Mouse (Mus musculus): Measurements from ENCODE around the gene H2-Eb1.

Gene H2-Eb1

GRCm38 (mm10) chr17:34305380-34306030, at the start of gene H2-Eb1:
TSS of gene H2-Eb1 (plus strand) at chr17:34305867.
- peak; percentile 81 for DNase-seq

GRCm38 (mm10) chr17:34256501-34256900, 49.2 kb upstream of the H2-Eb1 start:
- DNase-seq: no peak

GRCm38 (mm10) chr17:34257594-34258375, 47.9 kb upstream of the H2-Eb1 start, which contains the start of gene H2-Ab1:
TSS of gene H2-Ab1 (plus strand) at chr17:34257689.
- peak; percentile 81 to 87 for DNase-seq

GRCm38 (mm10) chr17:34260551-34260950, 45.1 kb upstream of the H2-Eb1 start:
- no peak for DNase-seq

- DNase-seq: peak; percentile 16 to 30
Measured at GRCm38 (mm10) chr17:34261502-34261901, 44.2 kb upstream of the H2-Eb1 start.

GRCm38 (mm10) chr17:34263068-34263467, 42.6 kb upstream of the H2-Eb1 start:
- DNase-seq: peak; percentile 54 to 65

GRCm38 (mm10) chr17:34263811-34264371, 41.8 kb upstream of the H2-Eb1 start:
- DNase-seq: peak; percentile 52 to 61

GRCm38 (mm10) chr17:34264452-34265351, 41.0 kb upstream of the H2-Eb1 start:
- DNase-seq: peak; percentile 30 to 39

- no peak for DNase-seq
Measured at GRCm38 (mm10) chr17:34268262-34268661, 37.4 kb upstream of the H2-Eb1 start.

- DNase-seq: no peak
Measured at GRCm38 (mm10) chr17:34268748-34269147, 36.9 kb upstream of the H2-Eb1 start.

GRCm38 (mm10) chr17:34269817-34270216, 35.9 kb upstream of the H2-Eb1 start:
- DNase-seq: no peak

GRCm38 (mm10) chr17:34270230-34270629, 35.4 kb upstream of the H2-Eb1 start:
- DNase-seq: no peak

- DNase-seq: no peak
Measured at GRCm38 (mm10) chr17:34270940-34271339, 34.7 kb upstream of the H2-Eb1 start.

GRCm38 (mm10) chr17:34272102-34272501, 33.6 kb upstream of the H2-Eb1 start:
- no peak for DNase-seq

- no peak for DNase-seq
Measured at GRCm38 (mm10) chr17:34280499-34281038, 25.1 kb upstream of the H2-Eb1 start.

- no peak for DNase-seq
Measured at GRCm38 (mm10) chr17:34281836-34282235, 23.8 kb upstream of the H2-Eb1 start.

GRCm38 (mm10) chr17:34285371-34285770, 20.3 kb upstream of the H2-Eb1 start:
- DNase-seq: no peak

GRCm38 (mm10) chr17:34285848-34286247, 19.8 kb upstream of the H2-Eb1 start:
- peak; percentile 52 to 61 for DNase-seq

- DNase-seq: no peak
Measured at GRCm38 (mm10) chr17:34286501-34286900, 19.2 kb upstream of the H2-Eb1 start.

- DNase-seq: no peak
Measured at GRCm38 (mm10) chr17:34286999-34287398, 18.7 kb upstream of the H2-Eb1 start.

GRCm38 (mm10) chr17:34287648-34288047, 18.0 kb upstream of the H2-Eb1 start, which contains the start of gene H2-Aa:
TSS of gene H2-Aa (minus strand) at chr17:34287823.
- DNase-seq: peak; percentile 73 to 77

GRCm38 (mm10) chr17:34288131-34288530, 17.5 kb upstream of the H2-Eb1 start:
- no peak for DNase-seq
